Mouse (Mus musculus) C2C12 (cell line): ENCODE measurements around the gene Deaf1.

Source experiments
- CTCF ChIP-seq: IDR thresholded peaks from one replicate; pipeline ENCODE4 v1.5.1; 2011; ENCODE audit not compliant: control insufficient read depth, insufficient read depth, insufficient read length
- FOSL1 ChIP-seq: IDR thresholded peaks from one replicate; pipeline ENCODE4 v1.8.0; 2011; ENCODE audit warnings: mild to moderate bottlenecking, low read length; ENCODE audit not compliant: poor library complexity, insufficient read depth, severe bottlenecking
- MAX ChIP-seq: IDR thresholded peaks from one replicate; pipeline ENCODE4 v1.6.1; 2011; ENCODE audit warnings: mild to moderate bottlenecking, control low read depth
- MYOD1 ChIP-seq: IDR thresholded peaks from one replicate; pipeline ENCODE4 v1.6.1; 2011; ENCODE audit warnings: low read depth; ENCODE audit not compliant: control insufficient read depth, insufficient read length
- MYOG ChIP-seq: IDR thresholded peaks from one replicate; pipeline ENCODE4 v1.6.1; 2011; ENCODE audit not compliant: control insufficient read depth, insufficient read length; ENCODE audit errors: extremely low read depth
- USF1 ChIP-seq: IDR thresholded peaks from one replicate; pipeline ENCODE4 v1.6.1; 2011; ENCODE audit warnings: low read depth, mild to moderate bottlenecking, control low read depth, moderate library complexity

GRCm38 (mm10) chr7:141314416-141314815 lies 13.1 kb downstream of the Deaf1 start:
- TF ChIP-seq CTCF (no peak), USF1 (no peak), MAX (no peak), MYOG (no peak), MYOD1 (no peak), FOSL1 (no peak)
